Mouse (Mus musculus) layer of hippocampus, adult 9-10 months (tissue): ENCODE measurements around the gene Nab2.

Source experiments
- DNase-seq: peaks from one replicate; pipeline ENCODE4 v3.0.0; 2022; ENCODE audit warnings: low spot score

The Nab2 gene

GRCm38 (mm10) chr10:127668093-127669050 lies at the start of gene Nab2:
Gene Nab2 (minus strand): TSS chr10:127668568.
- no peak for DNase-seq

DNA sequence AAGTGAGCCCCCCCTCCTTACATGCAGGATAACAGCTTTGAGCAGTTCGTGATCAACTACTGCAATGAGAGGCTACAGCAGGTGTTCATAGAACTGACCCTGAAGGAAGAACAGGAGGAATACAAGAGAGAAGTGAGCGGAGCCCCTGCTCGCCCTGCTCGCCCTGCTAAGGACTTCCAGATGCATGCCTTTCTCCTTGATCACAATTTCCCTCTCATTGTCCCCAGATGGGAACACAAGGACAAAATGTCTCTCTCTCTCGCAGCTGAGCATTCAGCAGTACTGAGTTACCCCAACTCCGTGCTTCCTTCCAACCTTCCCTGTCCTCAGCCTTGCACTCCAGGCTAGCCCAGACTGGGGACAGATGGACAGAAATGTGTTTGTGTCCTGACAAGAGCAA lies 44.4 kb upstream of the Nab2 start:
- DNase-seq, result no peak

DNA sequence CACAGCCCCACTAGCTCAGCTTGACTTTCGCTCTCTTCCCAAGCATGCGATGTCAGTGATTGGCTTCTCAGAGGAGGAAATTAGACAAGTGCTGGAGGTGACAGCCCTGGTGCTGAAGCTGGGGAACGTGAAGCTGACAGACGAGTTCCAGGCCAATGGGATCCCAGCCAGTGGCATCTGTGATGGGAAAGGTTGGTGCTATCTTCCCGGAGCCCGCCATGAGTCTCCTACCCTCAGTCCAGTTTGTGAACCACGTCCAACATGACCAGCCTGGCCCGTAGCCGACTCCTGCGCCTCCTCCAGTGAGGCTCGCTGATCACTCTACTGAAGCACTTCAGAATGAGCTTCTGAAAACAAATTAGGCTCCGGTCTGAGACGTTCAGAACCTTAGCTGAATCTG lies 42.0 kb upstream of the Nab2 start:
- no peak for DNase-seq

DNA sequence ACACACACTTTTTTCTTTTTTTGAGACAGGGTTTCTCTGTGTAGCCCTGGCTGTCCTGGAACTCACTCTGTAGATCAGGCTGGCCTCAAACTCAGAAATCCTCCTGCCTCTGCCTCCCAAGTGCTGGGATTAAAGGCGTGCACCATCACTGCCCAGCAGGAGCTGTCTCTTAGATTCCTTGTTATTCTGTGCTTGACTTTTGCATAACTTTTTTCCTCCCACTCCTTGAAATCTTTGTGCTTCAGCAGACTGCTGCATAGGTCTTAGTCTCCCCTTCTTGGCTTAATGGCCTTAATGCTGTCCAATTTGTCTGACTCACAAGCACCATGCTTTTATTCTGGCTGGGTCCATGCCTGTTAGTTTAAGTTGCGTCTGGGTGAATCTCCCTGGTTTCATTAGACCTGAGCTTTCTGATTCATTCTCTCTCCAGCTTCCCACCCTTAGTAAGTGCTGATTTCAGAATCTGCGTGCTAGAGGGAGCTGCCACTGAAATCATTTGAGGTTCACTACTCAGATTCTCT lies 40.5 kb upstream of the Nab2 start:
- DNase-seq, result no peak

DNA sequence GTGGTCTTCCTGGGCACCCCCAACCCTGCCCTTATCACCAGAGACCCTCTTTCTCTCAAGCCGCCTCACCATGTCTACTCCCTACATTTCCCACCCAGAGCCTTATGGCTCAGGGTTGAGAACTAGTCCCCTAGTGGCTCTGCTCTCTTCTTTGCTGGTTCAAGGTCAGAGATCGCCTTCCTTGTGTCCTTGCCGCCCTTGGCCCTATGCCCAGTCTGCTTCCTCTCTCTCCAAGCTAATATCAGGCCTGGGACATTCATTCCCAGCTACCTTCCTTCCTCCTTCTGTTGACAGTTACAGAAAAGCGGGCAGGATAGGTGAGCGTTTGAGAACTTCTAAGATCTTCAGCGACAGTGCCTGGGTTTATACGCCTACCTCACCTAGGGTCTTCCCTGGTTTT lies 39.4 kb upstream of the Nab2 start:
- no peak for DNase-seq

GRCm38 (mm10) chr10:127705783-127706182 lies 37.4 kb upstream of the Nab2 start:
- DNase-seq, result no peak

GRCm38 (mm10) chr10:127704766-127705220 lies 36.4 kb upstream of the Nab2 start, which contains the start of gene Myo1a:
Gene Myo1a (plus strand): TSS chr10:127705170.
- DNase-seq, result no peak

DNA sequence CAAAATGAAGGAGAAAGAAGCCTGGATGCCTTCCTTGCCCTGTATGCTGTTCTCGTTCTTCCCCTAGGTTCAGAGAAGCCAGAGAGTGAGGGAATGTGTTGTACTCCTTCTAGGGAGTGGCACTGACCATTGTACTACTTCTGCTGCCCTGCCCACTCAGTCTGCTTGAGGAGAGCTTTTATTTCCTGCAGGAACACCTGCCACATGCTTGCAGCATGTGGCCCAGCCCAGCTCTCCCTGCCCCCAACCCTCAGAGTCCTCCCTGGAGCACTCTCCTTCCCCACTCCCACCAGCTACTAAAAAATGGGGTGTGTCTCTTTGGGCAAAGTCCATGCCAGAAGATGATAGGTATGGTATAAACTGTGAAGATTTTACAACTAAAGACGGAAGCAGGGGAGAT lies 35.9 kb upstream of the Nab2 start:
- DNase-seq, result no peak

- DNase-seq, result no peak
Measured at GRCm38 (mm10) chr10:127703299-127703698, 34.9 kb upstream of the Nab2 start.

GRCm38 (mm10) chr10:127698966-127699365 lies 30.6 kb upstream of the Nab2 start:
- no peak for DNase-seq

DNA sequence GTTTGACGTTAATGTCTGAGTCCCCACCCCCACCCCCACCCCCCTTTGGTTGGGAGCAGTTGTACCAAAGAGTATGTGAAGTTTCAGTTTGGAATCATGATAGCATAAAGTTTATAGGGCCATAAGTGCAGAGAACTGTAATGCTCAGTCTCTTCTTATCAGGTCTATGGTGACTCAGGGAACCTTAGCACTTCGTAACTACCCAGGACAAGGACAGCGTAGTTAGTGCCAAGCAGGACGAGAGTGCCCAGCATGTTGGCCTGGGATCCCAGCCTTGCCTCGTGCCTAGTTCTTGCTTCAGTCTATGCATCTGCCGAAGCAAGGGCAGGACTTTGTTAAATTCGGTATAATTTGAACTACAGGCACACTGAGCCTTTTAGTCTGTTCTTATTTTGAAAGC lies 27.4 kb upstream of the Nab2 start:
- no peak for DNase-seq

DNA sequence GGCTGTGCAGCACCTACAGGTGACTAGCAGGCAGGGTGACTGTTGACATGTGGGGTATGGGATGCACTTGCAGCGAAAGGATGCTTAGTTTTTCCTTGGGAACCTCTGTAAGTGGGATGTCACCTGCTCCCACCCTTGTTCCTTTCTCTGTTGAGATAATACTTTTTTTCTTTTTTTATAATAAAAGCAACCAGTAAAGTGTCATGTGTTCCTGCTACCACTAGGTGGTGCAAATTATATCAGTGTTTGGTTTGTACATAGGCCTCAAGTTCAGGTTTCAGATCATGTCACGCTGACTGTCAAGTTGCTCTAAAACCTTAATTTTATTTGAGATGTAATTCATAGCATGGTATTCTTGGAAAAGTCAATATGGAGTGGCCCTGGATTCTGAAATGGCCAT lies 26.3 kb upstream of the Nab2 start:
- no peak for DNase-seq

DNA sequence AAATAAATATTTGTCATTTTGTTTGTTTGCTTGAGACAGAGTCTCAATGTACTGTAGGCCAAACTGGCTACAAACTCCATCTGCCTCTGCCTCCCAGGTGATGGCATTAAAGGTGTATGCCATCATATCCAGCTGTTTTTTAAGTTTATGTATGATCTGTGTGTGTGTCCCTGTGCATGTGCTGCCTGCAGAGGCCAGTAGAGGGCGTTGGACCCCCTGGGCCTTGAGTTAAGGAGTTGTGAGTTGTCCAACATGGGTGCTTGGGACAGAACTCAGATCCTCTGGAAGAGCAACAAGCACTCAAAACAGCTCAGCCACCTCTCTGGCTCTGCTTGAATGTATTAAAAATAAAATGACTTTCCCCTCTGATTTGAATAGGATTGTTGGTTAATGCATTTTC lies 22.7 kb upstream of the Nab2 start:
- DNase-seq, result no peak

GRCm38 (mm10) chr10:127682886-127683285 lies 14.5 kb upstream of the Nab2 start:
- DNase-seq, result no peak

- DNase-seq, result no peak
Measured at GRCm38 (mm10) chr10:127679881-127680280, 11.5 kb upstream of the Nab2 start.

DNA sequence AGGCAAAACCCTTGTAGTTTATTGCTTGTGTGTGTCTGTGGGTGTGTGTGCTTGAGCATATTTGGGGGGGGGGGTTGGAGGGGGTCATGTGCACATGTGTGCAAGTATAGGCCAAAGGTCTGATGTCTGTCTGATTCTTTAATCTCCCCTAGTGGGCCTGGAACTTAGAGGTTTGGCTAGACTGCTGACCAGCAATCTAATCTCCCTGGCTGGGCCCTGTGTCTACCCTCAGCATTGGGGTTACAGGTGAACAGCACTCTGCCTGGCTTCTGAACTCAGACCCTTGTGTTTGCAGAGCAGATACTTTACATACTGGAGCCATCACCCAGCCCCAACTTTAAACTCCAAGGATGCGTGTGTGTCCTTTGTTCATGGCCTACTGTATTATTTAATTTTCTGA lies 10.8 kb upstream of the Nab2 start:
- DNase-seq, result no peak

GRCm38 (mm10) chr10:127677591-127678336 lies 9.4 kb upstream of the Nab2 start:
- no peak for DNase-seq

- DNase-seq, result peak; percentile 96
Measured at GRCm38 (mm10) chr10:127676691-127677548, 8.6 kb upstream of the Nab2 start.

- DNase-seq, result no peak
Measured at GRCm38 (mm10) chr10:127675859-127676398, 7.6 kb upstream of the Nab2 start.

DNA sequence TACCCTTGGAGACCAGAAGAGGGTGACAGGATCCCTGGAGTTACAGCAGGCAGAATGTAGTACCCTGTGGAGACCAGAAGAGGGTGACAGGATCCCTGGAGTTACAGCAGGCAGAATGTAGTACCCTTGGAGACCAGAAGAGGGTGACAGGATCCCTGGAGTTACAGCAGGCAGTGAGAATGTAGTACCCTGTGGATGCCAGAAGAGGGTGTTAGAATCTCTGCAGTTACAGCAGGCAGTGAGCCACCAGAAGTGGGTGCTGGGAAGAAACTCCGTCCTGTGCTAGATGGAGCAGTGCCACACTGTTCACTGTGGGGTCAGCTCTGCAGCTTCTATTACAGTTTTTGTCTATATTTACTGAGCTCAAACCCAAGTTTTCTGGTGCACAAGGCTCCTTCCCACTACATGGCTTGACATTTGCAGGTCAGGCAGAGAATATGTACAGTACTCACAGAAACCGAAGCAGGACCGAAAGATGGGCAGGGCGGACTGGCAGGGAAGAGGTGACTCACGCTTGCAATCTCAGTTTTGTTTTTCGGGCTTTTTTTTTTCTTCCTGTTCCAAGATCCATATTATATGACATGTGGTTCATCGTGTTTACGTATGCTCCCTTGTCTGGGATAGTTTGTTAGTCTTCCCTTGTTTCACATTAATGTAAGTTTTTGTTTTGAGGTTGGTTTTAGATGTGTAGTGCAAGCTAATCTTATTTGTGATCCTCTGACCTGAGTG lies 6.6 kb upstream of the Nab2 start:
- peak; percentile 99 for DNase-seq
